Mouse (Mus musculus) lung, postnatal 14 days (tissue): ENCODE measurements around the gene Slc35e2.

ENCODE experiments used
- DNase-seq: peaks from one replicate; pipeline ENCODE4 v3.0.0; 2021

Slc35e2 gene

GRCm38 (mm10) chr4:155577132-155577531 lies 24.1 kb upstream of the Slc35e2 start:
- no peak for DNase-seq

GRCm38 (mm10) chr4:155577741-155578140 lies 23.5 kb upstream of the Slc35e2 start:
- DNase-seq: no peak

- DNase-seq: peak; percentile 48
Measured at GRCm38 (mm10) chr4:155578336-155579125, 22.7 kb upstream of the Slc35e2 start.

- peak; percentile 69 for DNase-seq
Measured at GRCm38 (mm10) chr4:155580420-155580819, 20.8 kb upstream of the Slc35e2 start.

GRCm38 (mm10) chr4:155582279-155582905 lies 18.8 kb upstream of the Slc35e2 start:
- DNase-seq: no peak

GRCm38 (mm10) chr4:155589356-155589755 lies 11.9 kb upstream of the Slc35e2 start:
- DNase-seq: no peak

- DNase-seq: no peak
Measured at GRCm38 (mm10) chr4:155591012-155591719, 10.1 kb upstream of the Slc35e2 start.

- peak; percentile 34 for DNase-seq
Measured at GRCm38 (mm10) chr4:155593780-155594179, 7.4 kb upstream of the Slc35e2 start.

GRCm38 (mm10) chr4:155595777-155596176 lies 5.4 kb upstream of the Slc35e2 start:
- no peak for DNase-seq

GRCm38 (mm10) chr4:155596606-155597005 lies 4.6 kb upstream of the Slc35e2 start:
- no peak for DNase-seq

GRCm38 (mm10) chr4:155598536-155598935 lies 2.7 kb upstream of the Slc35e2 start:
- no peak for DNase-seq

- DNase-seq: no peak
Measured at GRCm38 (mm10) chr4:155599901-155600825, 1.1 kb upstream of the Slc35e2 start.

- no peak for DNase-seq
Measured at GRCm38 (mm10) chr4:155601997-155602456, 811 bp downstream of the Slc35e2 start.

- DNase-seq: no peak
Measured at GRCm38 (mm10) chr4:155602753-155603152, 1.5 kb downstream of the Slc35e2 start.

- DNase-seq: no peak
Measured at GRCm38 (mm10) chr4:155603801-155604200, 2.6 kb downstream of the Slc35e2 start.

GRCm38 (mm10) chr4:155605132-155605531 lies 3.9 kb downstream of the Slc35e2 start:
- DNase-seq: no peak

GRCm38 (mm10) chr4:155606825-155607224 lies 5.6 kb downstream of the Slc35e2 start:
- DNase-seq: no peak

- no peak for DNase-seq
Measured at GRCm38 (mm10) chr4:155611860-155612259, 10.6 kb downstream of the Slc35e2 start.

GRCm38 (mm10) chr4:155613264-155613663 lies 12.0 kb downstream of the Slc35e2 start:
- DNase-seq: no peak

GRCm38 (mm10) chr4:155618321-155618720 lies 17.1 kb downstream of the Slc35e2 start:
- no peak for DNase-seq

GRCm38 (mm10) chr4:155624338-155625291 lies 23.4 kb downstream of the Slc35e2 start, which contains the start of gene Cdk11b:
Gene Cdk11b, plus strand, starts transcription at chr4:155624854.
- DNase-seq: peak; percentile 96
